Mouse (Mus musculus) liver, embryonic 16.5 days (tissue): ENCODE measurements at regions not wholly inside any gene's neighbourhood (a gene's known extent, or its start where the extent isn't known, plus 50 kb on each side); places are given as distances from the start of the nearest gene placed in this dataset.

Source experiments
- ATAC-seq: fragments of 200-750 bp; cut with Nextera tagmentation; 2 replicates; pipeline ENCODE4 v1.8.0; 2017; ENCODE audit warnings: low read depth, mild to moderate bottlenecking, moderate number of reproducible peaks, moderate library complexity
- H3K27ac ChIP-seq: fragments of 300-500 bp; sonication (generic); 2 replicates; pipeline ENCODE4 v1.5.1; 2014; ENCODE audit warnings: mild to moderate bottlenecking, low read length
- H3K27me3 ChIP-seq: fragments of 300-500 bp; sonication (generic); 2 replicates; pipeline ENCODE4 v1.6.1; 2014; ENCODE audit warnings: low read depth, low read length, mixed read lengths; ENCODE audit not compliant: control insufficient read depth, insufficient read depth
- H3K36me3 ChIP-seq: fragments of 300-500 bp; sonication (generic); 2 replicates; pipeline ENCODE4 v1.6.1; 2014; ENCODE audit warnings: mild to moderate bottlenecking; ENCODE audit not compliant: control insufficient read depth, insufficient read depth
- H3K4me1 ChIP-seq: fragments of 300-500 bp; sonication (generic); 2 replicates; pipeline ENCODE4 v1.6.1; 2014; ENCODE audit warnings: low read depth, low read length, mixed read lengths; ENCODE audit not compliant: control insufficient read depth
- H3K4me2 ChIP-seq: fragments of 300-500 bp; sonication (generic); 2 replicates; pipeline ENCODE4 v1.6.1; 2014; ENCODE audit warnings: low read depth, low read length, mixed read lengths
- H3K4me3 ChIP-seq: fragments of 300-500 bp; sonication (generic); 2 replicates; pipeline ENCODE4 v1.5.1; 2014; ENCODE audit warnings: low read depth, mild to moderate bottlenecking, low read length
- H3K9ac ChIP-seq: fragments of 300-500 bp; sonication (generic); 2 replicates; pipeline ENCODE4 v1.6.1; 2014; ENCODE audit warnings: low read depth, low read length
- H3K9me3 ChIP-seq: fragments of 300-500 bp; sonication (generic); replicated peaks from 2 replicates; pipeline ENCODE4 v1.6.1; 2016; ENCODE audit warnings: low read length; ENCODE audit not compliant: control insufficient read depth
- WGBS: fragments of 180-500 bp; shearing (Covaris S2); extraction: QIAGEN DNeasy Blood & Tissue Kit; methylation state at CpG from one replicate; pipeline ENCODE4 v1.1.7; 2014; ENCODE audit not compliant: insufficient replicate concordance; 5-methylcytosine and 5-hydroxymethylcytosine counted together

DNA sequence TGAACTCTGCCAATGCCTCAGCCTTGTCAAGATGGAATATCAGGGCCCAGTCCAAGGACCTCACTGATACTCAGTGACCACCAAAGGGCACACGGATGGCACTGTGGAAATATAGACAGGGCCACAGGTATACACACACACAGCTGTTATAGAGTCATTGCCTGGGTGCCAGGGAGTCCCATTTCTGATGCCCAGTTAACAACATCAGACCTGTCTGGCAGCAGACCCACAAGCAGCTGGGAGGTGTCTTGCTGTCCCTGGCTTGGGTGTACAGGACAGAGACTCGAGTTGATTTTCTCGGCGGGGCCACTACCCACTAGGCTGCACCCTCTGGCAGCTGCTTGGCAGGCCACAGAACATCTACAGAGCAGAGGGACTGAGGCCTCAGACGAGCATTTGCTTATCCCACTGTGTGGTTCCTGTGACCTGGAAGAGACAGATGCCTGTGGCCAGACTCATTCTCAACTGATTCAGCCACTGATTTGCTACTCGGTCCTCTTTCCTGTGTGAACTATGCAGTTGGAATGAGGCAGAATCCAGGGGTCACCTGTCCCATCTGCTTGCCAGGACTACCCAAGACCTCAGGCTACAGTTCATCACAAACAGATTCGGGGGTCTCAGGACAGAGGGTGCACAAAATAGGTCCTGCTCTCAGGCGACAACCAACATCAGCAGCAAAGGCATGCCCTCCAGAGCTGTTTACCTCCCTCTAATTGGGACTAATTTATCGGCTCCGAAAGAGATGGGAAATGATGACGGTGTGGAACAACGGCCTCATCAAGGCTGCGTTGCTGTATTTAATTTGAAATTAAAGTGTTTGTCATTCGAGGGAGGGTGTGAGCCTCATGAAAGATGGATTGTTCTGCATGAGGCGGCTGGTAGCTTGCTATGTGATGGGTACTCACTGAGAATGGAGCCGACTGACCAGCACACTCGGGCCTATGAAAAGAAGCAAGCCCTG is 110.0 kb upstream of the Ppp1r26 start:
- 52% methylated on average over 17 of the region's 17 CpGs for WGBS
- H3K27ac ChIP-seq: no peak overlapping the region
- ATAC-seq: no peak
- H3K4me2 ChIP-seq: no peak overlapping the region
- H3K9ac ChIP-seq: no peak overlapping the region
- H3K9me3 ChIP-seq: no peaks in the 10 kb centered on the region
- no peaks in the 10 kb centered on the region for H3K4me1 ChIP-seq
- no peaks in the 10 kb centered on the region for H3K27me3 ChIP-seq
- no peak overlapping the region for H3K4me3 ChIP-seq
- no peaks in the 10 kb centered on the region for H3K36me3 ChIP-seq

DNA sequence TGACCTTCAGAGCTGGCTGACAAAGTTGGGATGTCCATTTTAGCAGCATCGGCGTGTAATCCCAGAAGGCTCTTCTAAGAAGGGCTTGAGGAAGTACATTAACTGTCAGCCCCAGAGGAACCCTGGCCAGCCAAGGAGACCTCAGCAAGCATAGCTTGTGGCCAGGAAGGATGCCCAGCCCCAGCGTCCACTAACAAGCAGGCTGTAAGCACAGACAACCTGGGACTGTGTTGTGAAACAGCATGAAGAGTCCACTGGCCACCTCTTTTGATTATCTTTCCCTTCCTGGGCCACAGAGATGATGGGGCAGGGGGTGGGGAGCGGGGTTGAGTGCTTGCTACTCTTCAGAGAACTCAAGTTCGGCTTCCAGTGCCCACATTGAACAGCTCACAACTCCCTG is 109.0 kb upstream of the Ppp1r26 start:
- ATAC-seq: no peak
- Histone ChIP-seq H3K27me3 (no peaks in the 10 kb centered on the region), H3K4me2 (no peak overlapping the region), H3K27ac (no peak overlapping the region), H3K4me3 (no peak overlapping the region), H3K9me3 (no peaks in the 10 kb centered on the region), H3K9ac (no peak overlapping the region), H3K4me1 (no peaks in the 10 kb centered on the region), H3K36me3 (no peaks in the 10 kb centered on the region)
- 57% methylated on average over 5 of the region's 5 CpGs for WGBS

DNA sequence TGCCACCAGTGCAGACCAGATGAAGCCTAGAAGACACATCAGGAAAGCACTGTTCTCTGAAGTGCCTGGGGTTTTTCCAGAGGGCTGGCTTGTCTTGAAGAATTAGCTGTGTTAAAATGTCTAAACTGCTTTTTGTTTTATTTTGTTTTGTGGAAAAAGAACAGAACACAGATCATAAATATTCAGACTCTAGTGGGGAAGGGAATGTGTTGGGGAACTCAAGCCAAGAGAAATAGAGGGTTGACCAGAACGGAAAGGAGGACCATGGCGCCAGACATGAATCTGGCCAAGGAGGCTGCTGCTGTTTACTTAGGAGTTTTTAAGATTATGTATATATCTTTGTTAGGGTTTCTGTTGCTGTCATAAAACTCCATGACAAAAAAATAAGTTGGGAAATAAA is 105.3 kb upstream of the Ppp1r26 start:
- no peak overlapping the region for H3K4me3 ChIP-seq
- H3K36me3 ChIP-seq: no peaks in the 10 kb centered on the region
- 67% methylated on average over 2 of the region's 2 CpGs for WGBS
- no peak overlapping the region for H3K9ac ChIP-seq
- H3K4me1 ChIP-seq: no peaks in the 10 kb centered on the region
- no peak for ATAC-seq
- no peaks in the 10 kb centered on the region for H3K9me3 ChIP-seq
- no peak overlapping the region for H3K4me2 ChIP-seq
- no peak overlapping the region for H3K27ac ChIP-seq
- H3K27me3 ChIP-seq: no peaks in the 10 kb centered on the region

DNA sequence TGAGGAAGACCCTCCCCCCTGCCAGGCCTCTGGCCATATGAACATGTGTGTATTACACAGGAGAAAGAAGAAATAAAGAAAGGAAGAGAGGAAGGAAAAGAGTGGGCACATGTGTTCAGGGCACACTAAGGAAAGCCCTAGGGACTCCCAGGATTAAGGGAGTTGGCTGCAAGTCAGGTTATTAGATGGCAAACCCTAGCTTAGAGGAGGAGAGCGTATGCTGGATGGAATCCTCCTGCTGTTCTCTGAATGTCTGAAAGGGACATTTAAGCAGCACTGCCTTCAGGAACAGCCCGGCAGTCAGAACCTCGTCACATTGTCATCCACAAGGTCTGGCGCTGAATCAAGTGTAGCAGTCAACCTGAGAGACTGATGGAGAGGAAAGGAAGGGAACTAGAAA is 98.1 kb upstream of the Ppp1r26 start:
- no peaks in the 10 kb centered on the region for H3K27me3 ChIP-seq
- H3K9ac ChIP-seq: no peak overlapping the region
- no peak overlapping the region for H3K4me2 ChIP-seq
- H3K4me3 ChIP-seq: no peak overlapping the region
- no peaks in the 10 kb centered on the region for H3K36me3 ChIP-seq
- no peak for ATAC-seq
- H3K27ac ChIP-seq: no peak overlapping the region
- H3K4me1 ChIP-seq: no peaks in the 10 kb centered on the region
- WGBS: 60% methylated on average over 4 of the region's 4 CpGs
- H3K9me3 ChIP-seq: no peaks in the 10 kb centered on the region

DNA sequence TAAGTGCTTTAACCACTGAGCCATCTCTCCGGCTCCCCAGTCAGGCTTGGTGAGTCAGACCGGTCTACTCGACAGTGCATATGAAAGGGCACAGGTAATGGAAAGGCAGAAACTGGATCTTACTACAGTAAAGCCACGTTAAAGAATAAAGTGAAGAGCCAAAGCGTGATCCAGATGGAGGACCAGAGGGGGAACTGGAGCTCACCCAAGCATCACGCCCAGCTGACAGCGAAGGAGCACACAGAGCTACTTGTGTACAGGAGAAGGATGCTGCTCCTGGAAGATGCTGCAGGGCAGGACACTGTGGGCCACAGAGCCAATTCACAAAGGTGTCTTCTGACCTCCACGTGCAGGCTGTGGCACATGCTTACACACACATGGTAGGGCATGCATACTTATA is 96.7 kb upstream of the Ppp1r26 start:
- WGBS: 61% methylated on average over 8 of the region's 8 CpGs
- Histone ChIP-seq H3K9ac (no peak overlapping the region), H3K36me3 (no peaks in the 10 kb centered on the region), H3K9me3 (no peaks in the 10 kb centered on the region), H3K27me3 (no peaks in the 10 kb centered on the region), H3K27ac (no peak overlapping the region), H3K4me2 (no peak overlapping the region), H3K4me3 (no peak overlapping the region), H3K4me1 (no peaks in the 10 kb centered on the region)
- ATAC-seq: no peak

DNA sequence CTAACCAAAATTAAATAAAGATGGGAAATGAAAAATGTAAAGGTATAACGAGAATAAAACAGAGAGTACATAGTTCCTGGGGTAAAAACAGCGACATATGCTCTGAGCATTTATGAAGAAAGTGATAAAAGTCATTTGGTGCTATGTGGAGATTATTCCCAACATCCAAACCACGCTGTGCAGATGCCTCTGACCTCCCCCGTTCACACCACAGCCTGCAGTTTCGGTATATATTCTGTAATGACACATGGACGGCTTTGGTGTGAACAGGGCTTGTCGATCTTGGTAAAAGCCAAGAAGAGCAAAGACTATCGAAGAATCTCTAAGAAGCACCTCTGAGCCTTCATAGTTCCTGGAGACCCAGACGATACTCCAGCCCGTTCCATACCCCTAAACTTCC is 95.2 kb upstream of the Ppp1r26 start:
- H3K4me3 ChIP-seq: no peak overlapping the region
- H3K4me1 ChIP-seq: no peaks in the 10 kb centered on the region
- no peak for ATAC-seq
- H3K9me3 ChIP-seq: no peaks in the 10 kb centered on the region
- 70% methylated on average over 10 of the region's 10 CpGs for WGBS
- no peak overlapping the region for H3K4me2 ChIP-seq
- no peak overlapping the region for H3K27ac ChIP-seq
- H3K9ac ChIP-seq: no peak overlapping the region
- no peaks in the 10 kb centered on the region for H3K36me3 ChIP-seq
- H3K27me3 ChIP-seq: no peaks in the 10 kb centered on the region

DNA sequence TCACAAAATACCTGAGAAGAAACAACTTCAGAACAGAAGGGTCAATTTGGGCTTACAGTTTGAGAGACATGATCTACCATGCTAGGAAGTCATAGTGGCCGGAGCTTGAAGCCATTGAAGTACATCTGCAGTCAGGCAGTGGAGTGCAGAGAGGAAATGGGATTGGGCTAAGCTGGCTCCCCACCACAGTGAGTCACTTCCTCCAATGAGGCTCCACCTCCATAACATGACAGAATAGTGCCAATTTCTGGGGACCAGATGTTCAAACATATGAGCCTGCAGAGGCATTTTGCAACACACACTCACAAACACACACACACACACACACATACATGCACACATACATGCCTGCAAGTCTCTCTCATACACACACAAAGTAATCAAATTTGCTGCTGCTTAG is 93.7 kb upstream of the Ppp1r26 start:
- H3K9ac ChIP-seq: no peak overlapping the region
- ATAC-seq: no peak
- no peaks in the 10 kb centered on the region for H3K9me3 ChIP-seq
- H3K4me1 ChIP-seq: no peaks in the 10 kb centered on the region
- no peak overlapping the region for H3K27ac ChIP-seq
- 26% methylated on average over 1 of the region's 1 CpGs for WGBS
- no peaks in the 10 kb centered on the region for H3K36me3 ChIP-seq
- no peak overlapping the region for H3K4me3 ChIP-seq
- no peaks in the 10 kb centered on the region for H3K27me3 ChIP-seq
- H3K4me2 ChIP-seq: no peak overlapping the region

DNA sequence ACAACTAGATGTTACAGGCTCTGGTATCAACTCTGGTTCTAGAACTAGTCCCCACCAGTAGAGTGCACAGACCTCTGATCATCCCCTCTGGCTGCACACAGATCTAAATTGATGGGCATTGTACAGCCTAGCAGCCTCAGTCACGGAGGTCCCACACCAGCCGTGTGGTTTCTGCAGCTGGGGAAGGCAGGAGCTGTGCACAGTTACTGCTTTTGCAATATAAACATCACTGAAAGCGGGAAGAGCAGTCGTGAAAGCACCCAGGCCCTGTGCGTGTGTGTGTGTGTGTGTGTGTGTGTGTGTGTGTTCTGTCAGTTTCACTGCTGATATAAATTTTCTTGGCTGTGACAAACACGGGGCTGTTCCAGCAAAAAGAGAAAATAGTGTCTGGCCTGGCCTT is 84.4 kb upstream of the Ppp1r26 start:
- Histone ChIP-seq H3K36me3 (no peaks in the 10 kb centered on the region), H3K27ac (no peak overlapping the region), H3K4me3 (no peak overlapping the region), H3K4me1 (no peaks in the 10 kb centered on the region), H3K4me2 (no peak overlapping the region), H3K9ac (no peak overlapping the region), H3K27me3 (no peaks in the 10 kb centered on the region), H3K9me3 (no peaks in the 10 kb centered on the region)
- no peak for ATAC-seq
- 40% methylated on average over 6 of the region's 6 CpGs for WGBS

DNA sequence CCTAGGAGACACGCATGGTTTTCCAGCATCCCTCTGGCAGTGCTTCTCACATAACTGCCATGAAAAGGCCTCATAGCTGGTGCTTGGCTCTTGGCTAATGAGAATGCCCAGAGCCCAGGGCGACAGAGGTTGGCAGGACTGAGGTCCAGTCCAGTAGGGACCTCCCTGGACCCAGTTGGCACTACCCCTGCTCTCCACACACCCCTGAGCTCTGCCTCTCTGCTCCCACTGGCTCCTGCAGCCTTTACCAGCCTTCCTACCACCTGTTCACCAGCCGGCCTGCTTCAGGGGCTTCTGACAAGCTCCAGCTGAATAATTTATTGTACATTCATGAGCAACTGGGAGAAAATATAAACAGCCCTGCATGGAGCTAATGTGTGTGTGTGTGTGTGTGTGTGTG is 82.0 kb upstream of the Ppp1r26 start:
- no peak overlapping the region for H3K4me3 ChIP-seq
- H3K9me3 ChIP-seq: no peaks in the 10 kb centered on the region
- ATAC-seq: no peak
- no peaks in the 10 kb centered on the region for H3K27me3 ChIP-seq
- no peaks in the 10 kb centered on the region for H3K36me3 ChIP-seq
- H3K4me1 ChIP-seq: no peaks in the 10 kb centered on the region
- no peak overlapping the region for H3K9ac ChIP-seq
- 48% methylated on average over 3 of the region's 3 CpGs for WGBS
- H3K27ac ChIP-seq: no peak overlapping the region
- no peak overlapping the region for H3K4me2 ChIP-seq
